ENCODE assay signal across 9 mouse cellular contexts in genomic region chr7:101323141-101323594, GRCm38 (mm10). TPM values are rescaled to one million over a fixed set of nuclear protein-coding genes. Genes with fewer than 3 reads are reported as not detected.
A peak's percentile ranks its signal among the peaks of the same experiment; 100 is the strongest.
DNase-seq lines count a peak whose midpoint lies in the region; ATAC-seq lines count a peak whose summit lies in the region.
"Had no signal": no experiment of that assay in that cellular context is flagged by ENCODE, and none has a peak within 500 bp of the region (broad histone marks: within the 10 kb centered on the region; RNA-seq: fewer than 3 reads in every experiment).

No protein-coding gene starts in this region.

- H3K27ac ChIP-seq in forebrain, embryonic 11.5 days (ENCODE audit: low read depth, low read length) = no peak overlapping the region
- H3K27ac ChIP-seq in forebrain, embryonic 13.5 days = no peak overlapping the region

- no peak overlapping the region for H3K9ac ChIP-seq in forebrain, embryonic 11.5 days (ENCODE audit: low read length)
- H3K9ac ChIP-seq in forebrain, embryonic 13.5 days = no peak overlapping the region

- no peak for ATAC-seq in forebrain, embryonic 11.5 days (replicated peaks; ENCODE audit: low FRiP score)
- no peak for ATAC-seq in forebrain, embryonic 13.5 days
- ATAC-seq: activated CD4-positive, CD25-positive, alpha-beta regulatory T cell, adult 4 months had no signal

- intact Hi-C loops in left cerebral cortex, postnatal 14 days (cut with DNase I) = no loop called here

- WGBS in forebrain, embryonic 11.5 days = 67% methylated on average over 4 of the region's 4 CpGs
- 61% methylated on average over 4 of the region's 4 CpGs for WGBS in forebrain, embryonic 13.5 days

- H3K4me3 ChIP-seq in forebrain, embryonic 11.5 days (ENCODE audit: low read depth, low read length) = no peak overlapping the region
- H3K4me3 ChIP-seq in forebrain, embryonic 13.5 days = no peak overlapping the region

- H3K4me2 ChIP-seq in forebrain, embryonic 11.5 days (ENCODE audit: low read depth, low read length, severe bottlenecking) = peak overlapping the region; percentile 8; the same call in 1 of the 2 replicates
- no peak overlapping the region for H3K4me2 ChIP-seq in forebrain, embryonic 13.5 days

- peaks cover 3% of the 10 kb centered on the region; the same call in 1 of the 2 replicates for H3K4me1 ChIP-seq in forebrain, embryonic 11.5 days (replicated peaks; ENCODE audit: control insufficient read depth, insufficient read depth, low read length)
- H3K4me1 ChIP-seq in forebrain, embryonic 13.5 days = peaks cover 6% of the 10 kb centered on the region

- H3K27me3 ChIP-seq in forebrain, embryonic 11.5 days (ENCODE audit: control insufficient read depth, insufficient read depth, low read length) = peaks cover 5% of the 10 kb centered on the region
- H3K27me3 ChIP-seq in forebrain, embryonic 13.5 days = peaks cover 35% of the 10 kb centered on the region

- H3K9me3 ChIP-seq in forebrain, embryonic 11.5 days (ENCODE audit: control insufficient read depth, low read length) = no peaks in the 10 kb centered on the region
- no peaks in the 10 kb centered on the region for H3K9me3 ChIP-seq in forebrain, embryonic 13.5 days (replicated peaks)

- DNase-seq in forebrain, embryonic 11.5 days (ENCODE audit: low spot score) = no peak
- peak; percentile 19 for DNase-seq in ovary, postnatal 36 days (ENCODE audit: low spot score)
- DNase-seq in ovary, postnatal 14 days (ENCODE audit: low spot score) = no peak
- peak; percentile 60 to 68 for DNase-seq in kidney, postnatal 4 days
- DNase-seq in testis, postnatal 14 days (ENCODE audit: low spot score) = peak; percentile 23
- no peak for DNase-seq in MN1 (ENCODE audit: low spot score)
- no peak for DNase-seq in left cerebral cortex, postnatal 14 days (ENCODE audit: low spot score in 2 of 2)

- no peaks in the 10 kb centered on the region for H3K36me3 ChIP-seq in forebrain, embryonic 11.5 days (ENCODE audit: control insufficient read depth, insufficient read depth, low read length)
- H3K36me3 ChIP-seq in forebrain, embryonic 13.5 days (ENCODE audit: poor library complexity, severe bottlenecking) = no peaks in the 10 kb centered on the region

RNA-seq across cellular contexts. Expression of gene Stard10, which starts 6.3 kb away (rescaled TPM):
- 6.3 and 8.6 TPM in 2 replicates for polyA plus RNA-seq in forebrain, embryonic 11.5 days (2014; fragmentation: Nextera tagmentation; extraction: Ambion mirVana)
- 4.4 and 4.6 TPM in 2 replicates for polyA plus RNA-seq in forebrain, embryonic 13.5 days (2015; fragmentation: Nextera tagmentation; extraction: Ambion mirVana)
- 10 to 100 TPM; 31.4 to 32.2 TPM for total RNA-seq in left cerebral cortex, postnatal 14 days (2021)

RNA-seq across cellular contexts. Expression of gene Atg16l2, which starts 21.1 kb away (rescaled TPM):
- polyA plus RNA-seq in forebrain, embryonic 11.5 days (2014; fragmentation: Nextera tagmentation; extraction: Ambion mirVana) = 15.9 and 16.4 TPM in 2 replicates
- polyA plus RNA-seq in forebrain, embryonic 13.5 days (2015; fragmentation: Nextera tagmentation; extraction: Ambion mirVana) = 14.4 and 14.5 TPM in 2 replicates
- total RNA-seq in left cerebral cortex, postnatal 14 days (2021) = 10 to 100 TPM; 53.7 to 60.3 TPM

RNA-seq across cellular contexts. Expression of gene Arap1, which starts 24.7 kb away (rescaled TPM):
- 10.5 and 14.5 TPM in 2 replicates for polyA plus RNA-seq in forebrain, embryonic 11.5 days (2014; fragmentation: Nextera tagmentation; extraction: Ambion mirVana)
- 4.8 and 6.0 TPM in 2 replicates for polyA plus RNA-seq in forebrain, embryonic 13.5 days (2015; fragmentation: Nextera tagmentation; extraction: Ambion mirVana)
- 10 to 100 TPM; 13.9 to 17.9 TPM for total RNA-seq in left cerebral cortex, postnatal 14 days (2021)

Comparison
In these comparisons a context has a peak if more than half of its experiments do, and no peak if none do; other contexts are left out.
1. DNase-seq: peak in ovary, postnatal 36 days (single experiment), kidney, postnatal 4 days (2 of 2) and testis, postnatal 14 days (single experiment); none in forebrain, embryonic 11.5 days (single experiment), ovary, postnatal 14 days (single experiment), MN1 (single experiment) and left cerebral cortex, postnatal 14 days (0 of 2).